Mouse (Mus musculus) heart, adult 11 months (tissue): ENCODE measurements around the gene Tacr1.

ENCODE experiments used
- DNase-seq: peaks from one replicate; pipeline ENCODE4 v3.0.0; 2022

Tacr1 gene

GRCm38 (mm10) chr6:82401595-82402451 is at the start of gene Tacr1:
Gene Tacr1, plus strand, starts transcription at chr6:82402334.
- DNase-seq = no peak

- DNase-seq = no peak
Measured at GRCm38 (mm10) chr6:82376144-82376543, 26.0 kb upstream of the Tacr1 start.

DNA sequence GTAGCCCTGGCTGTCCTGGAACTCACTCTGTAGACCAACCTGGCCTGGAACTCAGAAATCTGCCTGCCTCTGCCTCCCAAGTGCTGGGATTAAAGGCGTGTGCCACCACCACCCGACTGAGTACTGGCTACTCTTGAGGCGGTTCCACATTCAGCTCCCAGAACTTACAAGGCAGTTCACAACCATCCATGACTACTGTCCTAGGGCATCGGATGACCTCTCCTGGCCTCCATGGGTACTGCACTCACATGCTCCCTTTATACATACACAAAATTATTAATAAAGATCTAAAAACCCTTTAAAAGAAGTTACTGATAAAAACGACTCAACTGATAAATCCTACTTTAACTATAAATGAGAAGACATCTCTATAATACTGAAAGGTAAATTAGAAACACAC is 18.6 kb upstream of the Tacr1 start:
- no peak for DNase-seq

DNA sequence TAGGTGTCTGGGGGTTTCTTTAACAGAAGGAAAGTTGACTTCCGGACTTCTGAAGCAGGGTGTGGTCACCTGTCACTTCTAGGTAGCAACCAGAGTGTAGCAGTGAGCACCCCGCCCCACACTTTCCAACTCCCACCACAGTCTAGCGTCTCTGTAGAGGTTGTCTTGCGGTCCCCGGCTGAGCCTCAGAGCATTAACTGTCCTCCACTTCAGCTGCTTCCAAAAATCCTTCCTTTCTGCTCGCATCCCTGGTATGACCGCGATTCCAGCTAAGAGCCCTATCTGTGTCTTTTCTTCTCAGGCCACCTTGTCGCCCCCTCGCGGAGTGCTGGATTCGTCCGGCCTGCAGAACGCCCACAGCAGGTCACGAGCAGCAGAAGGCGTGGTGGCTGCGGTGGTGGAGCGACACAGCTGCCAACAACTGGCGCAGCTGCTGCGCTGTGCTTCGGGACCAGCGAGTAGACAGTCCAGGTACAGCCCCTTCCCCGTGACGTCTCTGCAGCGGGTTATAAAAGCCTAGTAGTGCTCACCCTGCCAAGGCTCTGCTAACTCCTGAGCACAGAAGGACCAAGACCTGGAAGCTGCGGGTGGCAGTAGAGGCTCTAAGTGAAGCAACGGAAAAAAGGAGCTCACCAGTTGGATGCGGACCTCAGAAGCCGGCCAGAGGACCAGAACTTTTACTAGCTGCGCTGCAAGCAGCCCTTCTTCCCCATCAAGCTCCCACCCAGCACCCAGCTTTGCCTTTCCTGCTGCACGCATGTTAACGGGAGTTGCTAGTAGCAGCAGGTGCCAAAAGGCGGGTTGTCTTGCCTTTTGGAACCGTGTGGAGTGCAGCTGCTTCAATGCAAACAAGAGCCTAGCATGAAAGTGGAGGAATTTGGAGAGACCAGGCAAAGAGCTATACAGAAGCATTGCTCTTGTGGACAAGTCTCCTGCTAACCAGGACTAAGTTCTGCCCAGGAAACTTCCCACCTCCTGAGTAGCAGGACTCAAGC is 664 bp downstream of the Tacr1 start:
- no peak for DNase-seq

DNA sequence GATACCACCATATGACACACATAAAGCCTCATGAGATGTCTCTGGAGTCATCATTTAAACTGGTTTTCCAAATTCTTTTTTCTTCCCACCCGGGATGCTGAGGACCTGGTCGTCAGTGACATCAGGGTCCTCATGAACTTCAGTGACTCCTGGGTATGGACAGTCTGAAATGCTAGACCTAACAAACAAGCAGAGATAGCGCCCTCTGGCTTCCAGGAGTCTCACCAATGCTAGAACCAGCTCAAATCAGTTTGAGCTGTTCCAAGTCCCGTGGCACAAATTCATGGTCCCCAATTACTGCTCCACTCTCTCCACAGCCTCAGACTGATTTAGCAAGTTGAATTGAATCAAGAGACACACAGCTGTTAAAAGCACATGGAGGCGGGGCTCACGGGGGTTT is 16.2 kb downstream of the Tacr1 start:
- no peak for DNase-seq

GRCm38 (mm10) chr6:82420222-82420621 is 18.1 kb downstream of the Tacr1 start:
- DNase-seq = no peak

- DNase-seq = no peak
Measured at GRCm38 (mm10) chr6:82428890-82429289, 26.8 kb downstream of the Tacr1 start.

DNA sequence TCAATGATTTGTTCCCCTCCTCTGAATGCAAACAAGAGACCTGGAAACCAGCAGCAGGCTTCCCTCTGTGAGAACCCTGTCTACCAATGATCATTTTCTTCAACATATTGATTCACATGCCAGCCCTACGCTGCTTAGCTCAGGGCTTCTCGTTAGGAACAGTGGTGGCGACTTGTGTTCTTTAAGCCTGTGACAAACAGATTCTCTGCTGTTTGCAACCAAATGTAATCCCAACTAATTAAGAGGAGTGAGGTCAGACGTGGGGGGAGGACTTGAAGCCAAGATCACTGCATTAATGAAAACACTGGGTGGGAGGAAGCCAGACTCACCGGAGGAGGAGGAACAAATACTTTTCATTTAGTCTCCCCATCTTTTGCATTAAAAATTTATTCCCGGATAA is 27.6 kb downstream of the Tacr1 start:
- DNase-seq = no peak

DNA sequence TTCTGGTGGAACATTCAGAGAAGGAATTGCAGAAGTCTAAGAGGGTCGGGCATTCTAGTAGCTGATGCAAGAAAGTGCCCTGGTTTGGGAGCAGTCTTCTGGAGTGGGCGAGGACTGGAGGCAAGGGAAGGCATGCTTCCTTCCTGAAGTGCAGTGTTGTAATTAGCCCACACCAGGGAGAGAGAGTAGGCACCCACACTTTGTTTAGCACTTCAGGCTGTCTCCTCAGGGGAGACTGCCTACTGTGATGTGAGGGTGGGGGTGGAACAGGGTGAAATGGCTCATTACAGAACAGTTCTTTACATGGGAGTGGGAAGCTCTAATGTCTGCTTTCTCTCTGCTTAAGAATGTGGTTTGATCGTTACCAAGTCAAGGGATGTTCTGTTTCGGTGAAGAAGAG is 35.0 kb downstream of the Tacr1 start:
- peak; percentile 31 for DNase-seq

GRCm38 (mm10) chr6:82452206-82453095 is 50.3 kb downstream of the Tacr1 start:
- peak; percentile 39 for DNase-seq

DNA sequence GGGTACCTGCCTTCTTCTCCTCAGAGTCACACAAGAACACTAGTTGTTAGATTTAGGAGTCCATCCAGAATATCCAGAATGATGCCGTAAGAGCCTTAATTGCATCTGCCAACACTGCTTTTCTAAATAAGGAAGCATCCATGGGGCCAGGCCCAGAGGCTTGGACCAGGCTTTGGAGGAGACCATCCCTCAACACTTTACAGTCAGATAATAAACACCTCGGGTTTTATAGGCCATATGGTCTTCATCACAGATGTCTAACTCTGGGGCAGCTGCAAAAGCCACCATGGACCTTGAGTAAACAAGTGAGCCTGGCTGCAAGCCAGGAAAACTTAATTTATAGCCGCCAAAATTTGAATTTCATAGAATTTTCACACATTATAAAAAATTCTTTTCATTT is 53.1 kb downstream of the Tacr1 start:
- peak; percentile 55 for DNase-seq

- peak; percentile 17 for DNase-seq
Measured at GRCm38 (mm10) chr6:82457163-82457763, 55.1 kb downstream of the Tacr1 start.

DNA sequence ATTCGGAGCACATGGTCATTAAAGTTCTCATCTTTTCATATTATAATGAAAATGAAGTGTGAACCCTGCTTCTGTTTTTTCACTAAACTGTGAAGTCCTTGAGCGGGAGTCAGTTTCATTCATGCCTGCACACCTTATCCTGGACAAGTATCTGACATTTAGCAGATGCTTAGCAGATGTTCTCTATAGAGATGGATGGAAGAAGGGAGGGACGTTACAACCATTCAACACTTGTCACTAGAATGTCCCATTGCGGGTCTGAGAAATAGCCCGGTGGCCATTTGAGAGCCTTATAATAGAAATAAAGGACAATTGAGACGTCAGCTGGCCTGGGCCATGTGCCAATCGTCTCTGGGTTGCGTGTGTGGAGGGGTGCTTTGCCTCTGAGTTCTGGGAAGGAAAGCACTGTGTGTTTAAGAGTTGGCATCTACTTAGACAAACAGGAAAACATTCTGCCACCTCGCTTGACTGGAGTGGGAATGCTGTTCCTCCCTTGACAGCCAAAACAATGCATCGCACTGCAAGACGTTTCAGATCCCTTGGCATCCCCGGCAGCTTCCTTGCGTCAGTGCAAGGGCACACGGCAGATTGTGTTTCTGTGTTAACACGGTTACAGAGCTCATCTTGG is 56.7 kb downstream of the Tacr1 start:
- DNase-seq = peak; percentile 55

DNA sequence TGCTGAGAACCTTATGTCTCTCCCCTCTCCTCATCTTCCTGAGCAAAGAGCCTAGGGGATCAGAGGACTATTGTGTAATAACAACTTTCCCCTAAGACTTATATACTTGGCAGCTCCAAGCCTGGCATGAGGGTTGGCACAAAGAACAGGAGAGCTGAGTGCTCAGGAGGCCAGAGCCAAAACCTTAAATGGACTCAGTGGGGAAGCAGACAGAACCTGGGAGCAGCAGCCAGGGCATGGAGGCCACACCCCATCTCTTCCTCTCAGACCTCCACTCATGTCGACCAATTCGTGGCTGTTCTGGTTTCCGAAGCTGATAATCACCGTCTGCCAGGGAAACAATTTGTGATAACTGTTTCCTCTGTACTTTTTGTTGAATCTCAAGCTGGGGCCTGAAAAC is 61.0 kb downstream of the Tacr1 start:
- peak; percentile 83 for DNase-seq

- peak; percentile 69 for DNase-seq
Measured at GRCm38 (mm10) chr6:82474477-82474876, 72.3 kb downstream of the Tacr1 start.

GRCm38 (mm10) chr6:82483842-82484241 is 81.7 kb downstream of the Tacr1 start:
- DNase-seq = no peak

DNA sequence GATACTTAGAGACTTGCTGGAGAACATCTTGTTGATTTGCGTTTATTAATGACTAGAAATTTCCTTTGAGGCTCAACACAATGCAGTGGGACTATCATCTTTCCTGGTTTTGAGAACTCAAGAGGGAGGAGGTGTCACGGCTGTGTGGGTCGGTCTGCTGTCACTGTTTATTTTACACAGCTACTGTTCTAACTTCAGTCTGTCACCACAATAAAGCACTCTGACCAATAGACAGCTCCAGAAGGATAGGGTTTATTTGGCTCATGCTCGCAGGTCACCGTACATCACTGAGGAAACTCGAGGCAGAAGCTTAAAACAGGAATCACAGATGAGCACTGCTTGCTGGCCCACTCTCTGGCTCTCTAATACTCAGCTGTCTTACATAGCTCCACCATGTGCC is 92.3 kb downstream of the Tacr1 start:
- DNase-seq = peak; percentile 55

DNA sequence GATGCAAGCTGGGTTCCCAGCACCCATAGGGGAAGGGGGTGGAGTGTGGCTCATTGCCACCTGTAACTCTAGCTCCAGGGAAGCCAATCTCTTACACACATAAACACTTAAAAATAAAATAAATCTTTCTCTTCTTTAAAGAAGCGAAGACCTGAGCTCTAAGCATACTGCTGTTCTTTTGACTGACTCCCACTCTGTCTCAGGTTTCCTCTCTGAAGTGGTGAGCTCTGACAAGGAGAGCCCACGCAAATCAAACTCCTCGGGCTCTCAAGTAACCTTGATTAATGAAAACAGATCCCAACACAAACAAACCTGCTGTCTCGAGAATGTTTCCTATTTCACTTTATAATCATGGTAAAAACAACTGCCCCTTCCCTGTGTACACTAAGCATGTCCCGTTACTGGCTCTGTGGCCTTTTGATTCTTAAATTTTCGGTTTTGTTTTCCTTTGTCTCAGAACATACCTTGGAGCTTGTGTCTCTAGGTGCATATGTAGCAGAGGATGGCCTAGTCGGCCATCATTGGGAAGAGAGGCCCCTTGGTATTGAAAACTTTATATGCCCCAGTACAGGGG is 108.8 kb downstream of the Tacr1 start:
- DNase-seq = peak; percentile 10

- DNase-seq = peak; percentile 68
Measured at GRCm38 (mm10) chr6:82519626-82520025, 117.5 kb downstream of the Tacr1 start.

- peak; percentile 76 for DNase-seq
Measured at GRCm38 (mm10) chr6:82522567-82522966, 120.4 kb downstream of the Tacr1 start.
